Mouse (Mus musculus): ENCODE measurements around the gene Kcnq5.

GRCm38 (mm10) chr1:21770494-21770893, 191.2 kb downstream of the Kcnq5 start:
- TF ChIP-seq FLI1 (IDR thresholded peaks at IDR 0.05; ENCODE audit: low read length) (no peak), GATA1 (IDR thresholded peaks at IDR 0.05; ENCODE audit: borderline replicate concordance, low read length) (no peak)
